8 mouse cellular contexts compared by ENCODE assay signal in the genomic region with DNA sequence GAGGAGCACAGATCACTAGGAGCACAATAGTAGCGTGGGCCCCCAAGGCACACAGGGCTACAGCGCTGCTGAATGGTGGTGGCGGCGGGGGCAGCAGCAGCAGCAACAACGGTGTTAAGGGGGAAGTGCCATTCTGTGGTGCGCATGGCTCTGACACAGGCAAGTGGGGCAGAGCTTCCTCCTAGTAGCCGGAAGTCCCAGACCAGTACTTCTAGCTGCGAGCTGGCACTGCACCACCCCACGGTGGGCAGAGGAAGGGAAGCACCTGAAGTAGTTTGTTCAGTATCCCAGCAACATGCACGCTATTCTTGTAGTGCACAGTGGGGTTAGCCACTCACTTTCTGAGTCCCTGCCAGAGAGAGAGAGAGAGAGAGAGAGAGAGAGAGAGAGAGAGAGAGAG. TPM values are rescaled to one million over a fixed set of nuclear protein-coding genes. Genes with fewer than 3 reads are reported as not detected.
A peak's percentile ranks its signal among the peaks of the same experiment; 100 is the strongest.
DNase-seq lines count a peak whose midpoint lies in the region; ATAC-seq and TF ChIP-seq lines count a peak whose summit lies in the region.

No protein-coding gene starts in this region.

- H3K36me3 ChIP-seq in heart, postnatal 0 days (replicated peaks; ENCODE audit: control insufficient read depth, insufficient read depth, low read length): no peaks in the 10 kb centered on the region
- no peaks in the 10 kb centered on the region for H3K36me3 ChIP-seq in spleen, adult 2 months (ENCODE audit: control insufficient read depth, insufficient read depth, low read length)

- TF ChIP-seq CTCF in heart, postnatal 0 days (IDR thresholded peaks at IDR 0.05; ENCODE audit: low read depth): no peak
- no peak for TF ChIP-seq CTCF in spleen, adult 2 months (IDR thresholded peaks at IDR 0.05; ENCODE audit: extremely low read depth, insufficient read depth, insufficient read length, insufficient replicate concordance)

- TF ChIP-seq EP300 in heart, postnatal 0 days (IDR thresholded peaks at IDR 0.05; ENCODE audit: low read depth): no peak

- no peak overlapping the region for H3K27ac ChIP-seq in heart, postnatal 0 days (ENCODE audit: low read depth)
- H3K27ac ChIP-seq in spleen, adult 2 months (ENCODE audit: insufficient read depth, low read length): no peak overlapping the region

- H3K4me3 ChIP-seq in heart, postnatal 0 days (ENCODE audit: low read depth, low read length): no peak overlapping the region
- H3K4me3 ChIP-seq in spleen, adult 2 months (ENCODE audit: extremely low read depth, insufficient read depth, insufficient read length): peak overlapping the region; percentile 12; the same call in 1 of the 2 replicates

- H3K9me3 ChIP-seq in heart, postnatal 0 days (replicated peaks; ENCODE audit: control insufficient read depth, low read length): no peaks in the 10 kb centered on the region

- H3K4me1 ChIP-seq in heart, postnatal 0 days (ENCODE audit: control insufficient read depth, insufficient read depth): no peaks in the 10 kb centered on the region
- peaks cover 3% of the 10 kb centered on the region; the same call in 1 of the 2 replicates for H3K4me1 ChIP-seq in spleen, adult 2 months (ENCODE audit: control insufficient read depth, insufficient read depth, insufficient read length)

- no peaks in the 10 kb centered on the region for H3K27me3 ChIP-seq in heart, postnatal 0 days (ENCODE audit: control insufficient read depth, insufficient read depth, low read length)
- no peaks in the 10 kb centered on the region for H3K27me3 ChIP-seq in spleen, adult 2 months (ENCODE audit: control insufficient read depth, insufficient read depth, low read length)

- peak; percentile 9; the same call in 1 of the 2 replicates for TF ChIP-seq POLR2A in spleen, adult 2 months (IDR thresholded peaks at IDR 0.05; ENCODE audit: low read depth, low read length)

- no peak overlapping the region for H3K9ac ChIP-seq in heart, postnatal 0 days (replicated peaks; ENCODE audit: low read depth, low read length)

- 18% methylated on average over 10 of the region's 10 CpGs for WGBS in heart, postnatal 0 days
- 6% methylated on average over 10 of the region's 10 CpGs for WGBS in spleen, adult 2 months

- DNase-seq in heart, adult 18-20 months: peak; percentile 29 to 39
- no peak for DNase-seq in heart, postnatal 25 days (ENCODE audit: low spot score)
- DNase-seq in cerebellum, postnatal 14 days: peak; percentile 63 to 65
- peak; percentile 39 for DNase-seq in heart, postnatal 0 days (ENCODE audit: low spot score)
- DNase-seq in layer of hippocampus, postnatal 25 days (ENCODE audit: extremely low spot score in 1 of 2, low spot score in 1 of 2): peak; percentile 15 to 34
- peak; percentile 77 for DNase-seq in lung, postnatal 25 days (ENCODE audit: low spot score)
- peak; percentile 32 to 56 for DNase-seq in spleen, adult 2 months (ENCODE audit: low read depth in 1 of 2, low spot score in 2 of 2)
- DNase-seq in adrenal gland, adult 18-20 months (ENCODE audit: low spot score in 2 of 2): no peak

- intact Hi-C loops in heart, postnatal 25 days (cut with DNase I): no loop called here

- peak; percentile 71 for ATAC-seq in heart, postnatal 0 days (ENCODE audit: insufficient read depth, low read depth)

- peak overlapping the region; percentile 6 for H3K4me2 ChIP-seq in heart, postnatal 0 days (ENCODE audit: low read depth, low read length)

RNA-seq across cellular contexts. Expression of a gene that starts 10.5 kb away (rescaled TPM):
- total RNA-seq in heart, adult 18-20 months (2021): 10 to 100 TPM; 33.3 to 37.5 TPM
- total RNA-seq in heart, postnatal 25 days (2021): 10 to 100 TPM; 32.9 to 36.1 TPM
- 16.3 and 25.1 TPM in 2 replicates for total RNA-seq in heart, postnatal 0 days (2014; rRNA removed; ENCODE audit: low replicate concordance)
- 5.9 and 6.7 TPM in 2 replicates for polyA plus RNA-seq in heart, postnatal 0 days (2015; fragmentation: Nextera tagmentation; extraction: Ambion mirVana)
- 10 to 100 TPM; 61.8 to 80.8 TPM for total RNA-seq in layer of hippocampus, postnatal 25 days (2021)
- polyA plus RNA-seq in spleen, adult 2 months (2012; rRNA removed): 1.4 and 1.5 TPM in 2 replicates
- 100 to 1,000 TPM in 1 of 2 experiments, 10 to 100 TPM in 1; 74.5 to 255 TPM for total RNA-seq in adrenal gland, adult 18-20 months (2021)

RNA-seq across cellular contexts. Expression of a gene that starts 49.3 kb away (rescaled TPM):
- 10 to 100 TPM; 18.1 to 19.4 TPM for total RNA-seq in heart, adult 18-20 months (2021)
- 10 to 100 TPM; 21.6 to 25.2 TPM for total RNA-seq in heart, postnatal 25 days (2021)
- total RNA-seq in heart, postnatal 0 days (2014; rRNA removed; ENCODE audit: low replicate concordance): 23.8 and 27.6 TPM in 2 replicates
- 67.6 and 75.7 TPM in 2 replicates for polyA plus RNA-seq in heart, postnatal 0 days (2015; fragmentation: Nextera tagmentation; extraction: Ambion mirVana)
- total RNA-seq in layer of hippocampus, postnatal 25 days (2021): 10 to 100 TPM; 17.3 to 19.8 TPM
- polyA plus RNA-seq in spleen, adult 2 months (2012; rRNA removed): 1.6 and 2.8 TPM in 2 replicates
- total RNA-seq in adrenal gland, adult 18-20 months (2021): 10 to 100 TPM; 16.8 to 34.1 TPM

Comparison
In these comparisons a context has a peak if more than half of its experiments do, and no peak if none do; other contexts are left out.
1. DNase-seq: peak in heart, adult 18-20 months (2 of 2), cerebellum, postnatal 14 days (2 of 2), heart, postnatal 0 days (single experiment), layer of hippocampus, postnatal 25 days (2 of 2), lung, postnatal 25 days (single experiment) and spleen, adult 2 months (2 of 2); none in heart, postnatal 25 days (single experiment) and adrenal gland, adult 18-20 months (0 of 2).